Mouse (Mus musculus) adipocyte (in vitro differentiated cells): ENCODE measurements around the gene Xpot.
A peak's percentile ranks its signal among the peaks of the same experiment; 100 is the strongest.

Source experiments
- DNase-seq: peaks from one replicate; pipeline ENCODE4 v3.0.0-alpha.2; 2016; ENCODE audit warnings: low spot score

The Xpot gene

GRCm38 (mm10) chr10:121626186-121626882 lies at the start of gene Xpot:
Gene Xpot, minus strand, starts transcription at chr10:121626332.
- DNase-seq, result peak; percentile 94

GRCm38 (mm10) chr10:121669103-121669502 lies 43.0 kb upstream of the Xpot start:
- no peak for DNase-seq

- no peak for DNase-seq
These were observed 39.6 kb upstream of the Xpot start for GRCm38 (mm10) chr10:121665631-121666145.

GRCm38 (mm10) chr10:121663599-121663998 lies 37.5 kb upstream of the Xpot start:
- no peak for DNase-seq

GRCm38 (mm10) chr10:121662711-121663110 lies 36.6 kb upstream of the Xpot start:
- no peak for DNase-seq

- no peak for DNase-seq
These were observed 29.8 kb upstream of the Xpot start for GRCm38 (mm10) chr10:121655907-121656306.

- no peak for DNase-seq
These were observed 26.9 kb upstream of the Xpot start for GRCm38 (mm10) chr10:121653079-121653478.

- DNase-seq, result no peak
These were observed 20.2 kb upstream of the Xpot start for GRCm38 (mm10) chr10:121646294-121646693.

- peak; percentile 14 for DNase-seq
These were observed 16.2 kb upstream of the Xpot start for GRCm38 (mm10) chr10:121642054-121642947.

- no peak for DNase-seq
These were observed 15.3 kb upstream of the Xpot start, which contains the start of gene D930020B18Rik for GRCm38 (mm10) chr10:121641272-121642053. Gene D930020B18Rik, plus strand, starts transcription at chr10:121641588.

GRCm38 (mm10) chr10:121640944-121641271 lies 14.8 kb upstream of the Xpot start:
- DNase-seq, result no peak

GRCm38 (mm10) chr10:121640150-121640930 lies 14.2 kb upstream of the Xpot start:
- DNase-seq, result no peak

- no peak for DNase-seq
These were observed 13.4 kb upstream of the Xpot start for GRCm38 (mm10) chr10:121639573-121639972.

GRCm38 (mm10) chr10:121636276-121636675 lies 10.1 kb upstream of the Xpot start:
- no peak for DNase-seq

- no peak for DNase-seq
These were observed 8.0 kb upstream of the Xpot start for GRCm38 (mm10) chr10:121634159-121634558.

GRCm38 (mm10) chr10:121628561-121629040 lies 2.5 kb upstream of the Xpot start:
- no peak for DNase-seq

GRCm38 (mm10) chr10:121627216-121627852 lies 1.2 kb upstream of the Xpot start:
- no peak for DNase-seq

- peak; percentile 64 for DNase-seq
These were observed 536 bp downstream of the Xpot start for GRCm38 (mm10) chr10:121625407-121626185.

GRCm38 (mm10) chr10:121625006-121625405 lies 1.1 kb downstream of the Xpot start:
- DNase-seq, result peak; percentile 17

- peak; percentile 20 for DNase-seq
These were observed 2.5 kb downstream of the Xpot start for GRCm38 (mm10) chr10:121623670-121624069.
